Mouse (Mus musculus): ENCODE data around the gene Ubr2. TPM values are rescaled to one million over a fixed set of nuclear protein-coding genes. Genes with fewer than 3 reads are reported as not detected.

Ubr2 gene
- total and polyA plus RNA-seq, 3 experiments = 20.4 to 50.9 (median 39.6) TPM

DNA sequence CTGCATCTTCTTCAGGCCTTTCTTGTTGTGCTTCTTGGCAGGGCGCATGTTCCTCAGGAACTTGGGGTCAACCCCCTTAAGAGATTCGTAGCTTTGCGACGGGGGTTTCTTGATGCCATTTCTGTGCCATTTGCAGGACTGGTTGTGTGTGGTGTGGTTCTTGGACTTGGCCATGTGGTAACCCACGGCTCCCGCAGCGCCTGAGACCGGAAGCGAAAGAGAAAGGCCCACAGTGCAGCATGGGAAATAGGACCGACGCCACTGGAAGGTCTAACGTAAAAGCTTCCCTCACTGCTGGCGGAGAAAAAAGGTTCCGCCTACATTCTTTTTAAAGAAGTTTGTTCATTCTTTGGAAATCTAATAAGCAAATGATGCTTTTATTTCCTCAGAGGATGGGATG, 32.5 kb upstream of the Ubr2 start:
- Histone ChIP-seq H3K9ac (ENCODE audit: insufficient read depth, low read depth) (no peak overlapping the region), H3K36me3 (replicated peaks in 1 of 2; ENCODE audit: control insufficient read depth in 1 of 2, insufficient read depth in 1 of 2, low read length in 1 of 2) (no peaks in the 10 kb centered on the region), H3K4me3 (replicated peaks in 1 of 3; ENCODE audit: low read depth in 2 of 3, low read length in 2 of 3, poor library complexity in 1 of 3) (no peak overlapping the region), H3K27me3 (replicated peaks) (no peaks in the 10 kb centered on the region), H3K79me2 (replicated peaks; ENCODE audit: control insufficient read depth, extremely low read depth, insufficient read depth, poor library complexity, severe bottlenecking) (no peaks in the 10 kb centered on the region), H3K4me2 (ENCODE audit: insufficient read depth, low read depth, poor library complexity, severe bottlenecking) (no peak overlapping the region), H3K4me1 (ENCODE audit: control insufficient read depth in 1 of 2, insufficient read depth in 2 of 2) (peaks cover 3 to 4% of the 10 kb centered on the region in 2 experiments; a peak in 1 of 4 replicates), H3K9me3 (replicated peaks; ENCODE audit: low read length) (no peaks in the 10 kb centered on the region), H3K27ac (ENCODE audit: insufficient read depth, low read depth) (no peak overlapping the region)
- dilution Hi-C loops (cut with MboI; ENCODE audit: extremely low pct_ligation_motif_present, extremely low pct_unique_long_range_greater_than_20kb, low sequenced_read_pairs) = no loop called here
- no peak for TF ChIP-seq SMC3 (IDR thresholded peaks at IDR 0.05; ENCODE audit: low read depth, low read length)
- TF ChIP-seq ZMIZ1 (IDR thresholded peaks at IDR 0.05; ENCODE audit: low read depth, low read length) = no peak
- in situ Hi-C loops (cut with MboI; ENCODE audit: low pct_ligation_motif_present, low pct_unique_long_range_greater_than_20kb, low sequenced_read_pairs) = no loop called here
- DNase-seq (ENCODE audit: extremely low read depth) = no peak

DNA sequence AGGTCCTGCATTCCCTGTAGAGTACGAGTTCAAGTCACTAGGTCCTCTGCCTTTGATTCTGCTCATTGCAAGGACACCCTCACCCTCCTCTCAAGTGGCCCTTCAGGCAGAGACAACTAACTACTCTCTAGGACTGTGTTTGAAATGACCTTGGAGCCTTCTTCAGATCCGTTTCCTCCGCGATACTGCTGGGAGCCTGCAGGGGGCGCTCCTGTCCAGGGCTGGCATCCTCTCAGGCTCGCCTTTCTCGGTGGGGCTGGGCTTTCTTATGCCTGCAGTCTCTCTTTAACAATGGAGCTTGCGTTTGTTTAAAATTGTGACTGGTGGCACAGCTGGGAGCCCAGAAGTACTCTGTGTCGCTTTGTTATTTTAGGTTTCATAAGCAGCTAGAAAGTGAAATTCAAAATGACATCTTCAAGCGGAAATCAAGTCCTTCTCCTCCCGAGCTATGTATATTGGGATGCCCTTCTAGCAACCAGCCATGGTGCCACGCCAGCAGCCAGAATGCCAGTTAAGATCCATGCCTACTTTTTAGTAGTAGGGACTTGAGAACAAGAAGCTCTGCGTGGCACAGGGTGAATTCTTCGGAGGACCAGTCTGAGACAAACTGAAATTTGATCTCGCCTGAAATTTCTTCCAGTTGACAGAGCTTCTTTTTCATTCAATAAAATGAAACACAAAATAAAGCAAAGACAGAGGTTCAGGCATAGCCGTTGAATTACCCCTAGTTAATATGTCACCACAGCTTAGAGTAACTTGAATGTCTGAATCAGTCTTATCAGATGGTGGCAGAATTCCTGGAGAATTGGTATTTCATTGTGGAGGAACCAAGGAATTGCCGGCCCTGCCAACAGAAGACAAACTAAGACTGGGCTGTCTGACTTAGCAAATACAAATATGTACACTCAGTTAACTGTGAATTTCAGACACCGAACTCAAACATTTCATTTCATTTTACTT, 28.8 kb upstream of the Ubr2 start:
- TF ChIP-seq SIN3A (IDR thresholded peaks at IDR 0.05; ENCODE audit: low read length) (no peak), E2F4 (IDR thresholded peaks at IDR 0.05; ENCODE audit: insufficient replicate concordance, low read depth, low read length) (no peak), CTCF (conservative IDR thresholded peaks at IDR 0.05 in 1 of 2, IDR thresholded peaks at IDR 0.05 in 1 of 2; ENCODE audit: low read depth in 2 of 2, low read length in 2 of 2) (peak; percentile 70 to 95), ZNF384 (IDR thresholded peaks at IDR 0.05; ENCODE audit: low read depth, low read length) (no peak), NELFE (IDR thresholded peaks at IDR 0.05; ENCODE audit: low read depth, low read length) (peak; percentile 58; the same call in 1 of the 2 replicates), CHD2 (IDR thresholded peaks at IDR 0.05; ENCODE audit: low read length) (no peak), JUN (IDR thresholded peaks at IDR 0.05; ENCODE audit: insufficient read depth, low read depth, low read length) (no peak), RAD21 (IDR thresholded peaks at IDR 0.05; ENCODE audit: low read depth, low read length) (peak; percentile 96), GABPA (IDR thresholded peaks at IDR 0.05; ENCODE audit: insufficient replicate concordance, low read depth, low read length) (no peak), IRF4 (IDR thresholded peaks at IDR 0.05; ENCODE audit: low read depth, low read length) (peak; percentile 50; the same call in 1 of the 2 replicates), ZC3H11A (IDR thresholded peaks at IDR 0.05; ENCODE audit: low read depth, low read length) (peak; percentile 60), ZKSCAN1 (IDR thresholded peaks at IDR 0.05; ENCODE audit: borderline replicate concordance, low read depth, low read length) (no peak), SMC3 (IDR thresholded peaks at IDR 0.05; ENCODE audit: low read depth, low read length) (peak; percentile 85)
- no peaks in the 10 kb centered on the region for H3K9me3 ChIP-seq (replicated peaks; ENCODE audit: low read length)
- peak; percentile 70 for DNase-seq (ENCODE audit: extremely low read depth)
- H3K4me3 ChIP-seq (replicated peaks in 1 of 3; ENCODE audit: low read depth in 2 of 3, low read length in 2 of 3, poor library complexity in 1 of 3) = no peak overlapping the region
- peaks cover 3 to 5% of the 10 kb centered on the region in 2 experiments; a peak in 1 of 4 replicates for H3K4me1 ChIP-seq (ENCODE audit: control insufficient read depth in 1 of 2, insufficient read depth in 2 of 2)
- H3K36me3 ChIP-seq (replicated peaks in 1 of 2; ENCODE audit: control insufficient read depth in 1 of 2, insufficient read depth in 1 of 2, low read length in 1 of 2) = no peaks in the 10 kb centered on the region
- no peak overlapping the region for H3K27ac ChIP-seq (ENCODE audit: insufficient read depth, low read depth)
- H3K9ac ChIP-seq (ENCODE audit: insufficient read depth, low read depth) = no peak overlapping the region
- in situ Hi-C loops (cut with MboI; ENCODE audit: low pct_ligation_motif_present, low pct_unique_long_range_greater_than_20kb, low sequenced_read_pairs) (loop anchor here (5.0 kb wide), 1 partner anchor 293 kb away; no protein-coding TSS in a partner anchor), dilution Hi-C loops (cut with MboI; ENCODE audit: extremely low pct_ligation_motif_present, extremely low pct_unique_long_range_greater_than_20kb, low sequenced_read_pairs) (no loop called here)
- H3K27me3 ChIP-seq (replicated peaks) = no peaks in the 10 kb centered on the region
- no peaks in the 10 kb centered on the region for H3K79me2 ChIP-seq (replicated peaks; ENCODE audit: control insufficient read depth, extremely low read depth, insufficient read depth, poor library complexity, severe bottlenecking)
- peak overlapping the region; percentile 72 for H3K4me2 ChIP-seq (ENCODE audit: insufficient read depth, low read depth, poor library complexity, severe bottlenecking)

Data from CH12.LX (cell line).